20 mouse cellular contexts compared by ENCODE assay signal in genomic region chr10:59837490-59837889, GRCm38 (mm10).
"Had no signal": no experiment of that assay in that cellular context is flagged by ENCODE, and none has a peak within 500 bp of the region (broad histone marks: within the 10 kb centered on the region; RNA-seq: fewer than 3 reads in every experiment).

No protein-coding gene starts in this region.

- H3K9ac ChIP-seq: liver, embryonic 14.5 days; lung, embryonic 14.5 days; midbrain, embryonic 12.5 days; neural tube, embryonic 13.5 days; neural tube, embryonic 15.5 days had no signal

- H3K4me1 ChIP-seq: midbrain, embryonic 10.5 days; midbrain, embryonic 12.5 days; neural tube, embryonic 13.5 days; neural tube, embryonic 15.5 days had no signal

- H3K27me3 ChIP-seq: midbrain, embryonic 12.5 days; neural tube, embryonic 13.5 days; neural tube, embryonic 15.5 days had no signal

- H3K4me3 ChIP-seq: midbrain, embryonic 10.5 days; midbrain, embryonic 12.5 days; myocyte; neural tube, embryonic 13.5 days; neural tube, embryonic 15.5 days had no signal

- DNase-seq: lung, adult 18-20 months; lung, embryonic 14.5 days; lung, postnatal 10 days; lung, postnatal 4 days; midbrain, embryonic 14.5 days; retina, postnatal 1 day; right cerebral cortex, adult 18-20 months; right cerebral cortex, postnatal 25 days; right cerebral cortex, postnatal 4 days; spleen, adult 18-20 months; thymus, adult 18-20 months; thymus, postnatal 14 days; thymus, postnatal 36 days had no signal

- ATAC-seq: midbrain, embryonic 16.5 days had no signal

- H3K9me3 ChIP-seq: midbrain, embryonic 10.5 days; midbrain, embryonic 12.5 days; neural tube, embryonic 13.5 days; neural tube, embryonic 15.5 days had no signal

- H3K36me3 ChIP-seq: midbrain, embryonic 12.5 days had no signal

- H3K4me2 ChIP-seq: lung, embryonic 14.5 days; midbrain, embryonic 12.5 days; neural tube, embryonic 13.5 days; neural tube, embryonic 15.5 days had no signal

- H3K27ac ChIP-seq: liver, embryonic 14.5 days; midbrain, embryonic 10.5 days; midbrain, embryonic 12.5 days; neural tube, embryonic 13.5 days; neural tube, embryonic 15.5 days had no signal
